Mouse (Mus musculus) layer of hippocampus, adult 11-12 months (tissue): ENCODE results near the gene Pla2g3.
A peak's percentile ranks its signal among the peaks of the same experiment; 100 is the strongest.

Source experiments
- DNase-seq: peaks from one replicate; pipeline ENCODE4 v3.0.0; 2022; ENCODE audit warnings: low spot score

The Pla2g3 gene

DNA sequence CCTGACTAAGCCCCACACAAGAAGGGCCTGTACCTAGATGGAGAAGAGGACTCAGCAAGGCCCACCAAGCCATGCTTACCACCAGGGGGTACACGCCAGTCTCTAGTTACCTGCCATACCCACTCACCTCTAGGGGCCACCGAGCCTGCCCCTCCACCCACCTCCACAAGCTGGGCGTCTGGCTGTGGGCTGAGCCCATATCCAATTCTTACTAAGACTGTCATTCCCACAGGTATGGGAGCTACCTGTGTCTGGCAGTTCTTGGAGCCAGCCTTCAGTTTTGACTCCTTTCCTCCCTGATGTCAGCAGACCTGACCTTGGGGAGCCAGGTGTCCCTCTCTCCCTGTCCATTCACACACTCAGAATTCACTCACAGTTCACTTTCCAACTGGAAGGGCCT is 49.6 kb downstream of the Pla2g3 start:
- DNase-seq = no peak

DNA sequence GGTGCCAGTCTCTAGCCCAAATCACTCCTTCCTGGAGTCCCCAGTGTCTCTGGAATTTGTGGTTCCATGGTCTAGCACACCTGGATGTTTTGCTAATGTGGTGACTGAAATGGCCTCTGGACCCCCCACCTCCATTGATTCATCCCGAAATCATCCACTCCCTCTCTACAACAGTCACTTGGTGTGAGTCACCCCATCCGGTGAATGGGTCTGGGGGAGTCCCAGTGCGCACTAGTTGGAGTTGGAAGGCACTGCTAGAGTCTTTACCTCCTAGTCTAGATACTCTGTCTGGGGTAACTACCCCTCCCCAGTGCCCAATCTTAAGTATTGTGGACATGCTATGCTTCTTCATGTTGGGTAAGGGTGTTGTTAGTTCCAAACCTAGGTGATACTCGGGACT is 50.3 kb downstream of the Pla2g3 start:
- no peak for DNase-seq

DNA sequence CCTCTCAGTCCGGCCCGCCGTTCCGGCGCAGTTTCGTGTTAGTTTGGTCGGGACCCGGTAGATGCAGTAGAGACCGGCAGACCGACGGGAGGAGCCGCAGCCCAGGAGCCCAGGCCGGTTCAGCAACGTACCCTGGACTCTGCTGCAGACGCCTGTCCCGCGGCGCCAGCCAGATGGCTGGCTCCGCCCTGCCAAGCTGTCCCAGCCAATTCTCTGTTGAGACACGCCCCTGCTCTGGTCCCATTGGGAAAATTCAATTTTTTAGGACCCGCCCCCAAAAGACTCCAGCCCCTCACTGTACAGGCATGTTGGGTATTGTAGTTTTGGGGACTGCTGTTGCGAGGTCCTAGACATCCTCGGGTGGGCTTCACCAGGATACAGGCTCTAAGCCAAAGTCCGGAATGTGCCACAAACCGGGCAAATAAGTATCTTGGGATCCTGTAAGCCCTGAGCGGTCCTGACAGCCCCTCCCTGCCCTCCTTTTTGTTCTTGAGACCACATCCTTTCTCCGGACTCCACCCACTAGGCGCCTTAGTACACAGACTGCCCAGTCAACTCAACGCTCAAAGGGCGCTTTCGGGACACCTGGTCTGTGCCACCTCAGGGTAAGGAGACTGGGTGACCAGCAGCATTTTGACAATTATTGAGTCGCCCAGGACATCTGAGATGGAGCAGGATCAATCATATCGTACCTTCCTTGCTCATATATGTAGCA is 51.2 kb downstream of the Pla2g3 start:
- DNase-seq = peak; percentile 92

DNA sequence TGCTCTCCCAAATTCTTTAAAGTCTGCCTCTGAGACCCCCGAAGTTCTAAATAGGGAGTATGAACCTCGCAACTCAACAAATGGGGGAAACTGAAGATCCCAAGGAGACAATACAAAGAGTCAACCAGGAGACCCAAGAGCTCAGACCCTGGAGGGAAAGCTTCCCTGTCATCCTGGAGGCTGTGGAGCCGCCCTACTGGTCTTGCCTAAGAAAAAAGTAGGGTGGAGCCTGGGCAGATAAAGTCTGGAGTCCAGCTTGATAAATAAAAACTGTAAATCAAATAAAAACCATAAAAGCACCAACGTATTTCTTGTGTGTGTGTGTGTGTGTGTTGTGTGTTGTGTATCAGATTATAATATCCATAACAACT is 51.7 kb downstream of the Pla2g3 start:
- DNase-seq = no peak

DNA sequence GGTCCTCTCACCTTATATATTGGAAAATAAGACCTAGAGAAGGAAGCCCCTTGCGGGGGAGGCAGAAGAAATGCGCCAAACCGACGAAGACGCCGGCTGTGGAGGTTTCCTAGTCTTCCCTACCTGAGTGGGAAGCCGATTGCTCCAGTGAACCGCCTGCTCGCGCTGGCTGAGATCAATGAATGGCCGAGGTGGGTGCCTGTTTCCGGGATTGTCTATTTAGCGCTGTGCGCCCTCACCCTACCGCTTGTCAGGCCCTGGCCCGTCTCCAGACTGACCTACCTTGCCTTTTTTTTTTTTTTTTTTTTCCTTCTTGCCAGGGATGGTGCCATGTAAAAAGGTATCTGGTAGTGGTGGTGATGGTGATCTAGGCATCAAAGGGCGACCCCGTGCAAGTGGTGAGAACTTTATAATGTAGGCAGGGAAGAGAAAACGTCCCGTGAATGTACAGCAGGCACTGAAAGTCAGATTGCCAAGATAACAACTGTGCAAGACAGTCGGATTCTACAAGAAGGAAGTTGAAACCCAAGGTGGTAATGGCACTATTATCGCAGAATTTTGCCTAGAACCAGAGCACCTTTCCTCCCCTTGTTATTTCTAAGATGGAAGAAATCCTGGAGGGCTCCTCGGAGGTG is 52.5 kb downstream of the Pla2g3 start, which contains the start of gene Smtn:
Smtn (minus strand) TSS at position 162 of the 635 bp plus-strand sequence.
- no peak for DNase-seq

DNA sequence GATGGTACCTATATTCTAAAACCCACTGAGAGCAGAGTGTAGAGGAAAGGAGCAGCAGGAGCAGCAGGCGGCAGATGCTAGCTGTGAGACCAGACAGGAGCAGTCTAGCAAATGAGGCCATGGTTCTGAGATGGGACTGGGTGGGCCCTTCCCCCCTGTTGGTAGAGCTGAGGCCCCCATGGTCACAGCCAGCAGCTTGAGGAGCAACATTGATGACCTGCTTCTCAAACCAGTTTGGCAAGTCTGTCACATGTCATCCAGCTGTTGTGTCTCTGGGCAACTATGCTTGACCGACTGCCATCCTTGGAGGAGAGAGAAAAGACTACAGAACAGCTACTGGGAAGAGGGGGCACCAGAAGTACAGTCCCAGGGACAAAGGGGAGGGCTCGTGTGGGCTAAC is 53.8 kb downstream of the Pla2g3 start:
- DNase-seq = no peak

DNA sequence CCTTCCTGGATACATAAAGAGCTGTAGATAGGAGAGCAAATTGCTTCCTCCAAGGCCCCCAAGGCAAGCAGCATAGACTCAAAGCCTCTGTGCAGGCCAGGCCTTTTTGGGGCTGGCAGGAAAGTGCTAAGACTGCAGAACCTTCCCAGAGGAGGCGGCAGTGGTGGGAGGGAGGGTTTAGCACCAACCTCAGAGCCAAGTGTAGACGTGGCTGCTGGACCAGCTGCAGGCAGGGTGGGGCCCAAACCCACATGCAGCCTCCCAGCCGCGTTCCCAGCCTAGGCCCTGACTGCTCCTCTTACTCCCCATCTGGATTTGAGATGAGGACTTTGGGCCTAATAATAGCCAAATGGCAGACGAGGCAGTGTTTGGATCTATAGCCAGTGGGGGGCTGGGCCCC is 54.9 kb downstream of the Pla2g3 start:
- DNase-seq = no peak

DNA sequence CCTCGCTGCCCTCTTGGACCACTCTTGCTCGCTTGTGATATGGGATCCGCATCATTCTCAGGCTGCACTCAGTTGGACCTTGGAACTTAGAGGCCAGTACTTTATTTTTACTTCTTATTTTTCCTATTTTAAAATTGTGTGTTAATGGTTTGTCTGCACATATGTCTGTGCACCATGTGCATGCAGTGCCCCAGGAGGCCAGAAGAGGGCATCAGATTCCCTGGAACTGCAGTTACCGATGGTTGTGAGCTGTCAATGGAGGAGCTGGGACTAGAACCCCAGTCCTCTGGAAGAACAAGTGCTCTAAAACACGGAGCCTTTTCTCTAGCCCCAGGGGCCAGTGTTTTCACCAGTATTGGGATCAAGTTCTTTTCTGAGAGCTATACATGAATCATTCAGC is 56.3 kb downstream of the Pla2g3 start:
- no peak for DNase-seq

DNA sequence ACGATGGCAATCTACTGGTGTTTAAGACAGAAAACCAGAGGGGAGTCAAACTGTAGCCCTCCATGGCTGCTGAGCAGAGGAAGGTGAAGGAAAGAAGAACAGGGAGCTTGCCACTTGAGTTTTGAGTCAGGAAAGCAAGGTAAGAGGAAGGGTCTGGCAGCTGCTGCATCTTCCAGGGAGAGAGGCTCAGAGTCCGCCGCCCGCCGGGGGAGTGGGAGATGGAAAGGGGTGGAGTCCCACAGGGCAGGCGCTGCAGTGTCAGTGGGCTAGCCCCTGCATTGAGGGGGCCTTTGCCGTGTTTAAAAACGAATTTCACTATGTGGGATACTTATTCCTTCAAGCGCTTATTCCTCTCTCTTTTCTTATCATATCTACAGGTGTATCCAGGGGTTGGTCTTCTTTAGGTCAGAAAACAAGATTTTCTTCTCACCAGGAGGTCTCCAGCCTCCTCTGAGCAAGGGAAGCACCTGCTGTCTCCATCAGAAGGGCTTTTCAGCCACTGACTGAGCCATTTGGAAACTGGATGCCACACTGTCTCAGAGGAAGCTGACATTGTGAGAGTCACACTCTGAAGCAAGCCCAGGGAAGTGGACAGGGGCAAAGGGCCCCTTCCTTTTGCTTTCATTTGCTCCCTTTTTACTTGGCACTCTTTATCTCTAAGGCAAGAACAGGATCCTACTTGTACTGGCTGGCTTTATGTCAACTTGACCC is 57.6 kb downstream of the Pla2g3 start:
- no peak for DNase-seq

DNA sequence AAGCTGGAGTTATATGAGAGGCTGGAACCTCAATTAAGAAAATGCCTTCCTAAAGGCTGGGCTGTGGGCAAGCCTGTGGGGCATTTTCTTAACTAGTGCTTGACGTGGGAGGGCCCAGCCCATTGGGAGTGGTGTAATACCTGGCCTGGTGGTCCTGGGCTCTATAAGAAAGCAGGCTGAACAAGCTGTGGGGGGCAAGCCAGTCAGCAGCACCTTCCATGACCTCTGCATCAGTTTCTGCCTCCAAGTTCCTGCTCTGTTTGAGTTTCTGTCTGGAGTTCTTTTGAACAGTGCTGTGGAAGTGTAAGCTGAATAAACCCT is 58.1 kb downstream of the Pla2g3 start:
- no peak for DNase-seq

DNA sequence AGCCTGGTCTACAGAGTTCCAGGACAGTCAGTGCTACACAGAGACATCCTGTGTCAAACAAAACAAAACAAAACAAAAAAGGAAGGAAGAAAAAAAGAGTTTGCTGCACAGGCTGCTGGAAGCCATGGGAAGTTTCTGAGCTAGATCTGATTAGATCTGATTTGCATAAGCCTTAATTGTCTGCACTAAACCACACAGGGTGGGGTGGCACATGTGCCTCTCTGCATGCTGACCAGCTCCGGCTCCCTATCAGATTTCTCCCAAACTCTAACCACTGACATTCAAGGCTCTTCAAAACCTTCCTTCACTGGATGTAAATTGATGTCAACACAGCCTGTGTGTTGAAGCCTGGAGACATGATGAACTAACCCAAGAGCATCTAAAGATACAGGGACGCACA is 59.0 kb downstream of the Pla2g3 start:
- DNase-seq = no peak

DNA sequence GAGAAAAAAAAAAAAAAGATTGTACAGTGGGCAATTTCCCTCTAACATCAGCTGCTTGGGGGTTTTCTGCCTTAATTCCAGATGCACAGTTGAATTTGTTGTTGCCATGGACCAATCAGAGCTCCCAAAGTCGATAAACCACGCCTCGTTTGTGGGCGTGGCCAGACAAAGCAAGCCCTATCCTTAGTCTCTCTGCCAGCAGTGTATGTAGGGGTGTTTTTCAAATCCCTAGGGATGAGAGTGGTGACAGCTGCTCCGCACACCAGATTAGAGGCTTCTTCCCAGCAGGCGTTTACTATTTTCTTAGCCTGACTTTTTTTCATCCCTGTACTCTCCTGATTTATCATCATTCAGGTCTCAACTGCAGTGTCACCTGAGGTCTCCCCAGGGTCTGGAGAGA is 59.9 kb downstream of the Pla2g3 start:
- DNase-seq = no peak

DNA sequence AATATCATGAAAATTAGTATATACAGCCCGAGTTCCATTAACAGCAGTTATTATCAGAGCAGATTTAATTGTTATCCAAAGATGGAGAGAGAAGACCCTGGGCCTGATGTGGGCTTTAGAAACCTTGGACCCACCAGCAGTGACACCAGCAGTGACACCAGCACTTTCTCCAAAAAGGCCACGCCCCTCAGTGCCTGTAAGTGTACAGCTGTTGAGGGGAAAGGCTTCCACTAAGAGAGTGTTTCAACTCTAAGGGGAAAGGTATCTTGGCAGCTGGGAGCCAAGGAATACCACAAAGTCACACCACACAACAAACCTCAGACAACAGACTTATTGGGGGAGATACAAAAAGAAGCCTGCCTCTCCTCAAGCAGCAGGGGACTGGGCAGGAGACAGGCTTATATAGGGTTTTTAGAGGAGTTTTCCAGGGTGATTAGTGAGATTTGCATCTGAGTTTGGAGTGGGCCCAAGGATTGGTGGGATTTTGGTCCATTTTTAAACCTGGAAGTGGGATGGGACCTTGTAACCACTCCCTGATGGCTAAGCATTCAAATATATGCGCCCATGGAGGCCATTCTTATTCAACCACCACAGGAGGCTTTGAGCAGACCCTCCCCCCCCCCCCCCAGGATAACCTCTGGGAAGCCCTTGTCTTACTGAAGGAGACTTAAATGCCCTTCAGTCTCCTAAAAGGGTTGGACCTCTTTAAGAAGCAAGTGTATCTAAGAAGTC is 60.6 kb downstream of the Pla2g3 start:
- no peak for DNase-seq
